Comparison of ENCODE assay signal across 16 mouse cellular contexts in the genomic region with DNA sequence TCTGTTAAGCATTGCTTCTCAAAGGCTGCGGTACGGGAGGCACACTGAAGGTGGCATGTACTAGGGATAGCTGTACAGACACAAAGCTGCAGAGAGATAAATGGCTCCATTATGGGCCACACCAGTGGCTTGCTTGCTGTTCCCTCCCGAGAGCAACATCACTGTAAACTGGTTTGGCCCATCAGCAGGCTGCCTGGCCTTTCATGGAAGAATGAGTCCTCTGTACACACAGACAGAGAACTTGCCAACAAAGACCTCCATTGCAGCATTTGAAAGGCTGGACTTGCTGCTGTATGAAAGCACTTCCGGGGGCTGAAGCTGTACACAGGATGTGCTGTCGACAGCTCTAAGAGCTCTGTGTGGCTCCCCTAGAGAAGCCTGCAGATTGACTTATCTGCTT.
DNase-seq lines count a peak whose midpoint lies in the region; ATAC-seq and TF ChIP-seq lines count a peak whose summit lies in the region.
"Had no signal": no experiment of that assay in that cellular context is flagged by ENCODE, and none has a peak within 500 bp of the region (broad histone marks: within the 10 kb centered on the region; RNA-seq: fewer than 3 reads in every experiment).

No protein-coding gene starts in this region.

- no peaks in the 10 kb centered on the region for H3K27me3 ChIP-seq in limb, embryonic 10.5 days (ENCODE audit: low read depth, poor library complexity, severe bottlenecking)
- H3K27me3 ChIP-seq: intestine, embryonic 15.5 days had no signal

- WGBS in limb, embryonic 10.5 days = 74% methylated on average over 5 of the region's 5 CpGs

- H3K9me3 ChIP-seq in limb, embryonic 10.5 days (replicated peaks) = no peaks in the 10 kb centered on the region
- H3K9me3 ChIP-seq: intestine, embryonic 15.5 days had no signal

- H3K36me3 ChIP-seq in limb, embryonic 10.5 days = no peaks in the 10 kb centered on the region
- H3K36me3 ChIP-seq: intestine, embryonic 15.5 days had no signal

- H3K4me3 ChIP-seq in layer of hippocampus, adult 2 months = no peak overlapping the region
- no peak overlapping the region for H3K4me3 ChIP-seq in limb, embryonic 10.5 days
- H3K4me3 ChIP-seq: erythroblast, embryonic 14.5 days; intestine, embryonic 15.5 days; myocyte had no signal

- H3K4me1 ChIP-seq in limb, embryonic 10.5 days = peaks cover 17% of the 10 kb centered on the region
- H3K4me1 ChIP-seq: intestine, embryonic 15.5 days had no signal

- no peak overlapping the region for H3K27ac ChIP-seq in layer of hippocampus, adult 2 months
- peak overlapping the region; percentile 6; the same call in 1 of the 2 replicates for H3K27ac ChIP-seq in limb, embryonic 10.5 days
- H3K27ac ChIP-seq: intestine, embryonic 15.5 days had no signal

- ATAC-seq in activated CD4-positive, CD25-positive, alpha-beta regulatory T cell, adult 4 months = no peak
- ATAC-seq: intestine, embryonic 15.5 days; liver, postnatal 0 days had no signal

- peak; percentile 81 for DNase-seq in heart, adult 11 months
- no peak for DNase-seq in heart, postnatal 25 days (ENCODE audit: low spot score)
- DNase-seq in layer of hippocampus, adult 11-12 months (ENCODE audit: low spot score) = peak; percentile 16
- DNase-seq in layer of hippocampus, adult 2 months (ENCODE audit: low spot score in 2 of 2) = no peak
- DNase-seq in NIH3T3 (ENCODE audit: low read depth) (peak; percentile 24), MN1 (ENCODE audit: low spot score) (no peak)
- no peak for DNase-seq in limb, embryonic 10.5 days (ENCODE audit: low spot score)
- DNase-seq: cerebellum, postnatal 36 days; kidney, postnatal 25 days; left cerebral cortex, postnatal 4 days; liver, postnatal 0 days; spleen, adult 18-20 months had no signal

- intact Hi-C loops in heart, postnatal 25 days (cut with DNase I) = no loop called here

- TF ChIP-seq CTCF in layer of hippocampus, adult 2 months (conservative IDR thresholded peaks at IDR 0.05) = no peak

Comparison
In these comparisons a context has a peak if more than half of its experiments do, and no peak if none do; other contexts are left out.
1. DNase-seq: peak in heart, adult 11 months (single experiment), layer of hippocampus, adult 11-12 months (single experiment) and NIH3T3 (single experiment); none in heart, postnatal 25 days (single experiment), layer of hippocampus, adult 2 months (0 of 2), limb, embryonic 10.5 days (single experiment) and MN1 (single experiment).